Mouse (Mus musculus): ENCODE data around the gene Gmpr.

GRCm38 (mm10) chr13:45545974-45546373 is 38.7 kb downstream of the Gmpr start:
- TF ChIP-seq CTCF (IDR thresholded peaks at IDR 0.05) (no peak), EP300 (IDR thresholded peaks at IDR 0.05) (no peak)

All from lung, postnatal 0 days (tissue).